Mouse (Mus musculus) neural tube, embryonic 15.5 days (tissue): ENCODE results near the gene Sprr1a. TPM values are rescaled to one million over a fixed set of nuclear protein-coding genes. Genes with fewer than 3 reads are reported as not detected.

ENCODE experiments used
- ATAC-seq: fragments of 200-750 bp; cut with Nextera tagmentation; 2 replicates; pipeline ENCODE4 v1.8.0; 2017; ENCODE audit warnings: mild to moderate bottlenecking, moderate TSS enrichment, moderate library complexity; ENCODE audit not compliant: low FRiP score
- H3K27ac ChIP-seq: fragments of 300-500 bp; sonication (generic); replicated peaks from 2 replicates; pipeline ENCODE4 v1.5.1; 2015; ENCODE audit warnings: mild to moderate bottlenecking, inconsistent platforms
- H3K27me3 ChIP-seq: fragments of 300-500 bp; sonication (generic); replicated peaks from 2 replicates; pipeline ENCODE4 v1.6.1; 2015; ENCODE audit warnings: inconsistent platforms
- H3K36me3 ChIP-seq: fragments of 300-500 bp; sonication (generic); 2 replicates; pipeline ENCODE4 v1.6.1; 2015; ENCODE audit warnings: inconsistent platforms
- H3K4me1 ChIP-seq: fragments of 300-500 bp; sonication (generic); 2 replicates; pipeline ENCODE4 v1.6.1; 2015; ENCODE audit warnings: inconsistent platforms
- H3K4me2 ChIP-seq: fragments of 300-500 bp; sonication (generic); 2 replicates; pipeline ENCODE4 v1.6.1; 2015; ENCODE audit warnings: inconsistent platforms, mild to moderate bottlenecking, moderate library complexity
- H3K4me3 ChIP-seq: fragments of 300-500 bp; sonication (generic); replicated peaks from 2 replicates; pipeline ENCODE4 v1.5.1; 2015; ENCODE audit warnings: mild to moderate bottlenecking, inconsistent platforms
- H3K9ac ChIP-seq: fragments of 300-500 bp; sonication (generic); replicated peaks from 2 replicates; pipeline ENCODE4 v1.6.1; 2015; ENCODE audit warnings: mild to moderate bottlenecking, inconsistent platforms
- H3K9me3 ChIP-seq: fragments of 300-500 bp; sonication (generic); replicated peaks from 2 replicates; pipeline ENCODE4 v1.6.1; 2016; ENCODE audit warnings: inconsistent platforms
- WGBS: fragments of 180-500 bp; shearing (Covaris S2); methylation state at CpG from one replicate; pipeline ENCODE4 v1.1.7; 2015; ENCODE audit warnings: mixed read lengths; 5-methylcytosine and 5-hydroxymethylcytosine counted together
- polyA plus RNA-seq: library from polyadenylated mRNA; unstranded; fragments of >200 nt; fragmentation: Nextera tagmentation; extraction: Ambion mirVana; gene quantifications from 2 replicates; pipeline ENCODE4 v1.2.1, GENCODE M21; 2015

Sprr1a gene
- polyA plus RNA-seq, 1 experiment from 2014 or later, result 0.52 TPM

DNA sequence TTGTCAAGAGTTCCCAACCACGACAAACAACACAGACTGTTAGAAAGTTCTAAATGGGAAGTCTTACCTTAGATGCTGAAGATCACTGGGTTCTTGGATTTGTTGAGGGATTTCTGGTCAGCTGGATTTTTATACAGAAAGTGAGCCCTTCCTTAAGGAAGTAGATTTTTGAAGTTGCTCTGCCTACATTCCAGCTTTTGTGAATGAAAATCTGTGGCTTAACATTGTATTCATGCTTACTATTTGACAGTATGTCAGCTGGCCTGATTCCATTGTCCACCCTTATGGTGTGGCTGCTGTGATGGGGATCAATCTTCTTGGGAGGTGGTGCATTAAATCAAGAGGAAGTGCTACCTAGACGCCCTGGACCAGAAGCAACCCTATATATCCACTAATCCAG is 27.1 kb downstream of the Sprr1a start, which contains the start of gene Sprr3:
Sprr3 (minus strand) TSS at position 101 of the 400 bp plus-strand sequence.
- Histone ChIP-seq H3K27ac (no peak within 1 kb of the TSS), H3K9me3 (no peaks in the 10 kb centered on the region), H3K27me3 (no peaks in the 10 kb centered on the region), H3K4me3 (no peak within 1 kb of the TSS), H3K4me1 (no peaks in the 10 kb centered on the region), H3K36me3 (no peaks in the 10 kb centered on the region), H3K4me2 (no peak within 1 kb of the TSS), H3K9ac (no peak within 1 kb of the TSS)
- WGBS, result 83% methylated on average over 2 of the region's 2 CpGs
- ATAC-seq, result no peak

DNA sequence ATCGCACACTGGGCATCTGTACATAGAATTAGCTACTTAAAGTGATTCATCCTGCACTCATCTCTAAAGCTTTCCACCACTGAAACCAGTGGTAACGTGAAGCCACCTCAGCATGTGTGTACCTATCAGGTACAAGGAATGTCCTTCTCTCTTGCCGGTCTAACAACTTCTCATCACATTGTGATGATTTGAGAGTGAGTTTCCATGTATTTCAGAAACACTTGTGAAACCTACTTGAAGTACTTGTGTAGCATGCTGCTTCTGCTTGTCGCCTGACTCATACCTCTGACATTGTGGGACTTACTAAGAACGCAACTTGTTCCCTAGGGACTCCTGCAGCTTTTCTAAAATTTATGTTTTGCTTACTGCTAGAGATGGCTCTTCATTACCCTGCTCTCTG is 30.5 kb downstream of the Sprr1a start:
- no peaks in the 10 kb centered on the region for H3K4me1 ChIP-seq
- ATAC-seq, result no peak
- no peaks in the 10 kb centered on the region for H3K9me3 ChIP-seq
- no peak overlapping the region for H3K9ac ChIP-seq
- 90% methylated on average over 5 of the region's 5 CpGs for WGBS
- no peak overlapping the region for H3K4me2 ChIP-seq
- no peaks in the 10 kb centered on the region for H3K27me3 ChIP-seq
- H3K27ac ChIP-seq, result no peak overlapping the region
- H3K36me3 ChIP-seq, result no peaks in the 10 kb centered on the region
- H3K4me3 ChIP-seq, result no peak overlapping the region

DNA sequence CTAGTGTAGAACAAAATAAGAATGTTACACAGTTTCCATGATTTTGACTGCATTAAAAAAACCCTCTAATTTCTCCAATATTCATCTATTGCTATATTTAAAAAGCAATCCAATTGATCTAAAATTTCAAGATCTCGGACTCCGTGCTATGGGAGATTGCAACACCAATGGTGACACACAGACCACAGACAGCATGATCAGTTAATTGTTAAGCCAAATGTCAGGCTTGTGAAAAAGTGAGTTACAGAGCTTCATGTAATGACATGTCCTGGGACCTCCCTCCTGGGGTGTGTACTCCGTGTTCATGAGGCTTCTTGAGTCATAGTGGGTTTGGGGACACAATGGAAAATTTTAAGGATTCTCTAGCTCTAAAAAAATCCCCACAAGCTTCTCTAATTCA is 45.5 kb downstream of the Sprr1a start:
- 86% methylated on average over 3 of the region's 3 CpGs for WGBS
- no peaks in the 10 kb centered on the region for H3K4me1 ChIP-seq
- no peak overlapping the region for H3K27ac ChIP-seq
- H3K27me3 ChIP-seq, result no peaks in the 10 kb centered on the region
- no peaks in the 10 kb centered on the region for H3K36me3 ChIP-seq
- no peak overlapping the region for H3K9ac ChIP-seq
- H3K4me2 ChIP-seq, result no peak overlapping the region
- ATAC-seq, result no peak
- no peak overlapping the region for H3K4me3 ChIP-seq
- no peaks in the 10 kb centered on the region for H3K9me3 ChIP-seq

DNA sequence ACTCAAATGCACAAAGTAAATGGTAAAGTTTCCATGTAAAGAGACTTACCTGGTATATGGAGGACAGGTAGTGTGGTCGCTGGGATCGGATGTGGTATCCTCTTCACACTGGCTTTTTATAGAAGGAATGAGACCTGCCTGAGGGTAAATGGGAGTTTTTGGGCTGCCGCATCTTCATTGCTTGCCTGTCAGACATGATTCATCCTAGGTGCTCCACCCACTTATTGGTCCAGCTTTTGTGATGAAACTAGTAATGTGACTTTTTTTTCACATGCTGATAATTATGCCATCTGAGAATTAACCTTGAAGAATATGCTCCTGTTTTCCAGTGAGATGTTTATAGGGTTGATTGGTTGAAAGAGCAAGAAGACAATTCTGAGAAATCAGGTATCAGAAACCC is 47.0 kb downstream of the Sprr1a start, which contains the start of gene Sprr1b:
Sprr1b (minus strand) TSS at position 101 of the 400 bp plus-strand sequence.
- no peaks in the 10 kb centered on the region for H3K4me1 ChIP-seq
- 91% methylated on average over 3 of the region's 3 CpGs for WGBS
- H3K27me3 ChIP-seq, result no peaks in the 10 kb centered on the region
- H3K9me3 ChIP-seq, result no peaks in the 10 kb centered on the region
- H3K27ac ChIP-seq, result no peak within 1 kb of the TSS
- no peak within 1 kb of the TSS for H3K4me3 ChIP-seq
- H3K4me2 ChIP-seq, result no peak within 1 kb of the TSS
- ATAC-seq, result no peak
- no peak within 1 kb of the TSS for H3K9ac ChIP-seq
- H3K36me3 ChIP-seq, result no peaks in the 10 kb centered on the region

Other genes with a start within 250 kb of the Sprr1a start
- gene Sprr2a3, start 200.5 kb downstream of the Sprr1a start, polyA plus RNA-seq, result 5.6 TPM in 1 of 2 replicates, not detected in the other
- 0.20 TPM in 1 of 2 replicates, not detected in the other for gene Sprr2b, start 169.3 kb downstream of the Sprr1a start, polyA plus RNA-seq
- 0.38 TPM in 1 of 2 replicates, not detected in the other for gene Sprr2d, start 146.8 kb downstream of the Sprr1a start, polyA plus RNA-seq
- not detected in 2 replicates for gene Sprr2e, start 133.8 kb downstream of the Sprr1a start, polyA plus RNA-seq
- gene Sprr2f, start 120.7 kb downstream of the Sprr1a start, polyA plus RNA-seq, result not detected in 2 replicates
- not detected in 2 replicates for gene Sprr2h, start 100.2 kb downstream of the Sprr1a start, polyA plus RNA-seq
- not detected in 2 replicates for gene Sprr2i, start 77.9 kb downstream of the Sprr1a start, polyA plus RNA-seq
- gene Sprr2j-ps, start 67.8 kb downstream of the Sprr1a start, polyA plus RNA-seq, result not detected in 2 replicates
- gene Gm9774, start 56.5 kb downstream of the Sprr1a start, polyA plus RNA-seq, result 8.1 and 9.3 TPM in 2 replicates
- gene Sprr2k, start 53.3 kb downstream of the Sprr1a start, polyA plus RNA-seq, result not detected in 2 replicates
- gene Sprr1b, start 47.1 kb downstream of the Sprr1a start, polyA plus RNA-seq, result not detected in 2 replicates
- 0.14 TPM in 1 of 2 replicates, not detected in the other for gene Sprr3, start 27.2 kb downstream of the Sprr1a start, polyA plus RNA-seq
- not detected in 2 replicates for gene Sprr4, start 14.6 kb upstream of the Sprr1a start, polyA plus RNA-seq
- gene 2310046K23Rik, start 48.6 kb upstream of the Sprr1a start, polyA plus RNA-seq, result not detected in 2 replicates
- gene Ivl, start 87.8 kb upstream of the Sprr1a start, polyA plus RNA-seq, result not detected in 2 replicates
- gene Smcp, start 103.1 kb upstream of the Sprr1a start, polyA plus RNA-seq, result not detected in 2 replicates
- gene 2210017I01Rik, start 121.6 kb upstream of the Sprr1a start, polyA plus RNA-seq, result not detected in 2 replicates
- gene Lce6a, start 135.8 kb upstream of the Sprr1a start, polyA plus RNA-seq, result not detected in 2 replicates
- gene Lce1a1, start 162.4 kb upstream of the Sprr1a start, polyA plus RNA-seq, result not detected in 2 replicates
- not detected in 2 replicates for gene Lce1b, start 171.0 kb upstream of the Sprr1a start, polyA plus RNA-seq
- gene Lce1a2, start 184.4 kb upstream of the Sprr1a start, polyA plus RNA-seq, result not detected in 2 replicates
- not detected in 2 replicates for gene Lce1c, start 193.4 kb upstream of the Sprr1a start, polyA plus RNA-seq
- gene Lce1d, start 201.3 kb upstream of the Sprr1a start, polyA plus RNA-seq, result not detected in 2 replicates
- gene Lce1e, start 223.2 kb upstream of the Sprr1a start, polyA plus RNA-seq, result not detected in 2 replicates
- not detected in 2 replicates for gene Lce1f, start 234.5 kb upstream of the Sprr1a start, polyA plus RNA-seq